Mouse (Mus musculus) heart, embryonic 12.5 days (tissue): ENCODE data around the gene Tet3. TPM values are rescaled to one million over a fixed set of nuclear protein-coding genes. Genes with fewer than 3 reads are reported as not detected.

Experiments used
- ATAC-seq: fragments of 200-750 bp; cut with Nextera tagmentation; 2 replicates; pipeline ENCODE4 v1.8.0; 2017; ENCODE audit warnings: moderate TSS enrichment, moderate library complexity; ENCODE audit not compliant: insufficient number of reproducible peaks, low FRiP score
- H3K27ac ChIP-seq: fragments of 300-500 bp; sonication (generic); 2 replicates; pipeline ENCODE4 v1.5.1; 2016; ENCODE audit warnings: mild to moderate bottlenecking, moderate library complexity; ENCODE audit not compliant: poor library complexity, severe bottlenecking
- H3K27me3 ChIP-seq: fragments of 300-500 bp; sonication (generic); replicated peaks from 2 replicates; pipeline ENCODE4 v1.6.1; 2016; ENCODE audit warnings: mild to moderate bottlenecking, moderate library complexity
- H3K36me3 ChIP-seq: fragments of 300-500 bp; sonication (generic); 2 replicates; pipeline ENCODE4 v1.6.1; 2016; ENCODE audit warnings: mild to moderate bottlenecking, moderate library complexity
- H3K4me1 ChIP-seq: fragments of 300-500 bp; sonication (generic); replicated peaks from 2 replicates; pipeline ENCODE4 v1.6.1; 2016; ENCODE audit warnings: mild to moderate bottlenecking
- H3K4me2 ChIP-seq: fragments of 300-500 bp; sonication (generic); 2 replicates; pipeline ENCODE4 v1.6.1; 2016; ENCODE audit warnings: mild to moderate bottlenecking, moderate library complexity
- H3K4me3 ChIP-seq: fragments of 300-500 bp; sonication (generic); 2 replicates; pipeline ENCODE4 v1.5.1; 2016; ENCODE audit warnings: mild to moderate bottlenecking
- H3K9ac ChIP-seq: fragments of 300-500 bp; sonication (generic); 2 replicates; pipeline ENCODE4 v1.6.1; 2016; ENCODE audit warnings: mild to moderate bottlenecking, moderate library complexity
- H3K9me3 ChIP-seq: fragments of 300-500 bp; sonication (generic); replicated peaks from 2 replicates; pipeline ENCODE4 v1.6.1; 2016; ENCODE audit warnings: mild to moderate bottlenecking, moderate library complexity
- WGBS: fragments of 180-500 bp; shearing (Covaris S2); methylation state at CpG from one replicate; pipeline ENCODE4 v1.1.7; 2016; 5-methylcytosine and 5-hydroxymethylcytosine counted together
- polyA plus RNA-seq: library from polyadenylated mRNA; unstranded; fragments of >200 nt; fragmentation: Nextera tagmentation; extraction: Ambion mirVana; gene quantifications from 2 replicates; pipeline ENCODE4 v1.2.1, GENCODE M21; 2016

Tet3 gene
- polyA plus RNA-seq, 1 experiment from 2014 or later: 31.3 TPM

DNA sequence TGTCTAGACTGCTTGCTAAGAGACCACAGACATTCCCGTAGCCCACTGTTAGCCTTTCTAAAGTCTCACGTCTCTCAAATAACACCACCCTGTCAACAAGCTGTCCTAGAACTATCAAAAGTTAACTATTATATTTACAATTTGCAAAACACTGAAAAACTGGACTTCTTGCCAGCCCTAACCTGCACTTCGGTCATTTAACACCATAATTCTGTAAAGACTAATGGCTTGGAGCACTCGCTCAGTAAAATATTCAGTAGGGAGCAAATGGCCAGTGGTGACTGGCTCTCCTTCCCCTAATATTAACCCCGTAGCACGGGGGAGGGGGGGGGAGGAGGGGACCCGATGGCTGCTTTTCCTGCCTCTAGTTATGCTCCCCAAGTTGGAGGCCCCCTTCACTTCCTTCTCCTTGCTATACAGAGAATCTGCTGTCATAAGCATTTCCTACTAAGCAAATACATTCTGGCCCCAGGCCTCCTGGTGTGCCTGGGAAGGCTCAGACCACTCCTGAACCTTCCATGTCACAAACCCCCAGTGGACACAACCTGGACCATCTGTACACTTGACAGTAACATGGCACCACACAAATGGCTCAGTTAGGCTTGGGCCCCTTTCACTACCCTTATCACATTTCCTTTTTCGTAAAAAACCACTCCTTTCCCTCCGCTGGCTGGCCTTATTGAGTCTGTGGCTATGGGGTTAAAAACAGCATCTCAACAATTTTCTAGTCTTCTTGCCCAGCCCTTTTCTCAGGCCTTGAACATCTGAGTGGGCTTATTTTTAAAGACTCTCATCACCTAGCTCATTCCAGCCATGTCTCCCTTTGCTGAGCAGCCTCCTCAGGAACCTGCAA is 8.2 kb downstream of the Tet3 start:
- Histone ChIP-seq H3K27me3 (no peaks in the 10 kb centered on the region), H3K4me3 (no peak overlapping the region), H3K36me3 (peaks cover 21% of the 10 kb centered on the region; the same call in 1 of the 2 replicates), H3K9me3 (no peaks in the 10 kb centered on the region), H3K4me1 (peaks cover 98% of the 10 kb centered on the region), H3K9ac (peak overlapping the region; percentile 17; the same call in 1 of the 2 replicates), H3K27ac (peak overlapping the region; percentile 79), H3K4me2 (peak overlapping the region; percentile 35)
- 48% methylated on average over 9 of the region's 9 CpGs for WGBS
- no peak for ATAC-seq

DNA sequence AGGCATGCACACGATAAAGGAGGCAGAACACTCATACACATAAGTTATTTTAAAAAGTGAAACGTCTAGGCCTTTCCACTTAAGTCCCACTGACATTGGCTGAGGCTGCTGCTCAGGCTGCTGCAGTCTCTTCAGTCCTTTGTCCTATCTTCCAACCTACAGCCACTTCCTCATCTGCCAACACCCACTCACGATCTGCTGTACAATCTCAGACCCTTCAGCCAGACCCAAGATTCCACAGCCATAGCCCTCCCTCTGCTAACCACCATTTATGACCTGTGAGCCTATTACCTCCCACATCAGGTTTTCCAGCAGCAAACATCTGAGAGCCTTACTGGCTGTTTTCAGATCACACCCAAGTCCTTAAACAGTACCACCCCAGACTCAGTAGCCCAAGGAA is 9.4 kb downstream of the Tet3 start:
- WGBS: 10% methylated on average over 3 of the region's 3 CpGs
- H3K36me3 ChIP-seq: peaks cover 30% of the 10 kb centered on the region
- 0 out of 2 replicates have a peak, but pooled peaks have one; percentile 21 for ATAC-seq
- H3K4me1 ChIP-seq: peaks cover 98% of the 10 kb centered on the region
- H3K4me2 ChIP-seq: peak overlapping the region; percentile 21
- no peaks in the 10 kb centered on the region for H3K27me3 ChIP-seq
- H3K9ac ChIP-seq: peak overlapping the region; percentile 52
- peak overlapping the region; percentile 79 for H3K27ac ChIP-seq
- H3K9me3 ChIP-seq: no peaks in the 10 kb centered on the region
- H3K4me3 ChIP-seq: no peak overlapping the region

- H3K36me3 ChIP-seq: peaks cover 27% of the 10 kb centered on the region
- H3K4me3 ChIP-seq: no peak overlapping the region
Observed at GRCm38 (mm10) chr6:83448911-83449310, 10.0 kb downstream of the Tet3 start.

GRCm38 (mm10) chr6:83447031-83447430 is 11.9 kb downstream of the Tet3 start:
- Histone ChIP-seq H3K27ac (no peak overlapping the region), H3K36me3 (peaks cover 24% of the 10 kb centered on the region), H3K4me2 (no peak overlapping the region), H3K27me3 (no peaks in the 10 kb centered on the region), H3K4me1 (peaks cover 100% of the 10 kb centered on the region), H3K9ac (peak overlapping the region; percentile 33; the same call in 1 of the 2 replicates), H3K4me3 (no peak overlapping the region), H3K9me3 (no peaks in the 10 kb centered on the region)
- no peak for ATAC-seq
- 74% methylated on average over 7 of the region's 7 CpGs for WGBS

More at GRCm38 (mm10) chr6:83448911-83449310, 10.0 kb downstream of the Tet3 start:
- peak overlapping the region; percentile 61; the same call in 1 of the 2 replicates for H3K9ac ChIP-seq
- H3K4me2 ChIP-seq: peak overlapping the region; percentile 21; the same call in 1 of the 2 replicates
- H3K27ac ChIP-seq: peak overlapping the region; percentile 79
- peaks cover 98% of the 10 kb centered on the region for H3K4me1 ChIP-seq
- H3K9me3 ChIP-seq: no peaks in the 10 kb centered on the region
- no peaks in the 10 kb centered on the region for H3K27me3 ChIP-seq
- no peak for ATAC-seq
- WGBS: 37% methylated on average over 4 of the region's 4 CpGs

DNA sequence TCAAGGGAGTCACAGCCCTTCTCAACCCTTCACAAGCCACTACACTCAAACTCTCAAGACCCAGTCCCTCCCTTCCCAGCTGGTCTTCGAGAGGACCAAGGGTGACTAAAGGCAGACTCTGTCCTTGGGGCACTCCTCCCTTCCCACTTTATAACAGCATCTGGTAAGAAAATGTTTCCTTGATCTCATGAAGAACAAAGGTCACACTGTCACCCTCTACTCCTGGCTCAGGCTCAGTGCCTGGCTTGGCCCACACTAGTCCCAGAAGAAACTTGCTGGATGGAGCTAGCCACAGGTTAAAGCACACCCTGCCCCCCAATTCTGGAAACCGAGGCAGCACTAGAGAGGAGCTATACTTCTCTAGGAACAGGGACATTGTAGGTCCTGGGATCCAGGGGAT is 13.1 kb downstream of the Tet3 start:
- Histone ChIP-seq H3K27ac (no peak overlapping the region), H3K4me1 (peaks cover 93% of the 10 kb centered on the region), H3K27me3 (no peaks in the 10 kb centered on the region), H3K4me3 (no peak overlapping the region), H3K4me2 (no peak overlapping the region), H3K9ac (no peak overlapping the region), H3K9me3 (no peaks in the 10 kb centered on the region), H3K36me3 (peaks cover 21% of the 10 kb centered on the region)
- WGBS: 73% methylated on average over 2 of the region's 2 CpGs
- ATAC-seq: no peak

DNA sequence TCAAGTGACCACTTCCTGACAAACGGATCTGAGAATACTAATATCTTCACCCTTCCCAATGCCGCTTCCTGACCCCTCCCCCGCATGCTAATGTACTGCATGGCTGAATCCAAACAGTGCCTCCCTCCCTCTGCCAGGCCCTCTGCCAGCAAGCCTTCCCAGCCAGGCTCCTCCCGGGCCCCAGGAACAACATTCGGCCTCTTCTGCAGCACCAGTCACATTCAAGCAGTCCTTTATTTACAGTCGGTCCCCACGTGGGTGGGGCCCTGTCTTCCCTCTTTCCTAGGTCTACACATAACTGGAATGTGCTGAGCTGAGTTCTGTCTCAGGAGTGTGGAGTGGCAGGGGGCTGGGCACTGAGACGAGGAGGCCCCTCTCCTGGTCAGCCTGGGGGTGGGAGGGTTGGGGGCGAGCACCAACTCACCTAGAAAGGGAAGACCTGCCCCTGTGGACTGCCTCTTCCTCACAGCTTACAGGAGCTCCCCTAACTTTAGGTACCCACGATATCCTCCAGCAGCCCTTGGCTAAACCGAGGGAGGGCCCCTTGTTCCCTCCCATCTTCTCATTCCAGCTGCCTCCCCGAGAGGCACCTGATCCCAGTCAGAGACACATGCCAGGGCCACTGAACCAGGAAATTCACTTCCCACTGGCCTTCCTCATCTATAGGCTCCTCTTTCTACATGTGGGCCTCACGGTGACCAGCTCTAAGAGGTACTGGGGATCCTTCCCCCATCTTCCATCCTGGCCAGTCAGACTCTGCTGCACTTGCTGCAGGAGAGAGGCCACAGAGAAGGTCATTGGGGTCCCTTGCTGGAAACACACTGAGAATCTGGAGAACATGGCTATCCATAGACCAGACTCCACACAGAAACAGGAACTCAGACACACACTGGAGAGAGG is 15.2 kb downstream of the Tet3 start:
- Histone ChIP-seq H3K36me3 (peaks cover 27% of the 10 kb centered on the region), H3K27ac (peak overlapping the region; percentile 95), H3K9ac (peak overlapping the region; percentile 57), H3K4me2 (peak overlapping the region; percentile 78), H3K4me3 (peak overlapping the region; percentile 13), H3K4me1 (peaks cover 93% of the 10 kb centered on the region), H3K27me3 (no peaks in the 10 kb centered on the region), H3K9me3 (no peaks in the 10 kb centered on the region)
- WGBS: 7% methylated on average over 13 of the region's 13 CpGs
- ATAC-seq: peak; percentile 69

DNA sequence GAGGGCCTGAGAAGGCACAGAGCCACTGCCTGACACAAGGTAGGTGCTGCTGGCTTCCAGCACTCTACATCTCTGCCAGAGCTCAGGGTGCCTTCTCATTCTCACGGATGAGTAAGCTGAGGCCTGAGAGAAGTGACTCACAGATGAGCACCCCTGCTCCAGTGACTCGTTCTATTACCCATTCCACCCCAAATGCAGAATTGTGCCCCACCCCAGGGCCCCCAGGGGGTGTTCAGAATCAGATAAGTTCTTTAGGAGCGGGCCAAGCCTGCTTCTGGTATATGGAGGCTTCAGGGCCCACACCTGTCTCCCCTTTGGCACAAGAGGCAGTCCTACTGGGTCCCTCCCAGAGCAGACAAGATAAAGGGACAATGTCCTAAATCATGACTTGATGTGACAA is 16.2 kb downstream of the Tet3 start:
- Histone ChIP-seq H3K9ac (peak overlapping the region; percentile 81; the same call in 1 of the 2 replicates), H3K36me3 (peaks cover 27% of the 10 kb centered on the region), H3K9me3 (no peaks in the 10 kb centered on the region), H3K4me1 (peaks cover 93% of the 10 kb centered on the region), H3K4me3 (peak overlapping the region; percentile 71; the same call in 1 of the 2 replicates), H3K4me2 (peak overlapping the region; percentile 78), H3K27ac (peak overlapping the region; percentile 95), H3K27me3 (no peaks in the 10 kb centered on the region)
- 49% methylated on average over 3 of the region's 3 CpGs for WGBS
- ATAC-seq: no peak

GRCm38 (mm10) chr6:83441259-83442061 is 17.4 kb downstream of the Tet3 start:
- Histone ChIP-seq H3K27ac (peak overlapping the region; percentile 95), H3K4me3 (peak overlapping the region; percentile 71), H3K27me3 (no peaks in the 10 kb centered on the region), H3K9ac (peak overlapping the region; percentile 81), H3K36me3 (peaks cover 23% of the 10 kb centered on the region), H3K4me2 (peak overlapping the region; percentile 78), H3K4me1 (peaks cover 88% of the 10 kb centered on the region), H3K9me3 (no peaks in the 10 kb centered on the region)
- WGBS: under 1% methylated on average over 48 of the region's 48 CpGs
- ATAC-seq: peak; percentile 93

DNA sequence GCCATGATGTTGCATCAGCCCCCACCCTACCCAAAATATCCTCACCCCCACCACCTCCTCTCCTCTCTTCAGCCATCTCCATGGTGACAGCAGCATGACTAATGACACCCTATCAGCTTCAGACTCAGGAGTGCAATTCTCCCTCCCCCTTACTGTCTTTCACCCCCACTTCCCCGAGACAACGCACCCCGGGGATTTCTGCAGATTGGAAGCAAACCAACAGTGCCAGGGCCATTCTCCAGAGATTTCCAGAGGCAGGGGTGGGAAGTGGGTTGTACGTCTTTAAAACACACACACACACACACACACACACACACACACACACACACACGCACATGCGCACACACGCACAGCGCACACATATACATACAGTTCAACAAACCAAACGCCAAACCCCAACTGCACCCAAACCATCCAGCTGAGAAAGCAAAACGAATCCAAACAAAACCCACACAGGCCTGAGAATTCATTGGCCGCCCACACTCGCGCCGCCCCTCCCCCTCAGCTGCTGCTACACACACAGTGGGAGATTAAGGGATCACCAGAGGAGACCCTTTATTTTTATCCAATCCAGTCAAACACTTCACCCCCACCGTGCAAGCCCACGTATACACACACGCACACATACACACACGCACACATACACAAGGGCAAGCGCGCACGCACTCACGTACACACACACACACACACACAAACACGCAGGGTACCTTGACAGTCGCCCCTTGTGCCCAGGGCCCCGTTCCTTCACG is 18.2 kb downstream of the Tet3 start:
- peak; percentile 20; the same call in 1 of the 2 replicates for ATAC-seq
- Histone ChIP-seq H3K9ac (peak overlapping the region; percentile 81), H3K36me3 (peaks cover 23% of the 10 kb centered on the region), H3K27me3 (no peaks in the 10 kb centered on the region), H3K27ac (peak overlapping the region; percentile 95), H3K4me1 (peaks cover 88% of the 10 kb centered on the region), H3K4me2 (peak overlapping the region; percentile 78), H3K9me3 (no peaks in the 10 kb centered on the region), H3K4me3 (peak overlapping the region; percentile 71)
- 5% methylated on average over 26 of the region's 26 CpGs for WGBS

DNA sequence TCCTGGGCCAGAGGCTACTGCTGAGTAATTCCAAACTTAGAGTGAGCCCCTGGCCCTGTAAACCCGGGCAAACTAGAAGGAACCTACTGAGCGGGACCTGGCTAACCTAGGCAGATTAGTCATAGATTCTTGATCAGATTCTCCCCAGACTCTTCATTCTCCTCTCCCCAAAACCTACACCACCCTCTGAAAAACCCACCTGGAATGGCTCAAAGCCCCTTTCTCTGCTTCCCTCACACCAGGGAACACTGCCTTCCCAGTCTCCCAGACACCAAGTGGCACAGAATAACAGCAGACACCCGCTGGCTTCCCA is 18.7 kb downstream of the Tet3 start:
- H3K27me3 ChIP-seq: no peaks in the 10 kb centered on the region
- H3K4me2 ChIP-seq: peak overlapping the region; percentile 78
- peak overlapping the region; percentile 71 for H3K4me3 ChIP-seq
- 36% methylated on average over 3 of the region's 3 CpGs for WGBS
- H3K9me3 ChIP-seq: no peaks in the 10 kb centered on the region
- peaks cover 88% of the 10 kb centered on the region for H3K4me1 ChIP-seq
- peak overlapping the region; percentile 81 for H3K9ac ChIP-seq
- no peak for ATAC-seq
- peaks cover 20% of the 10 kb centered on the region for H3K36me3 ChIP-seq
- H3K27ac ChIP-seq: no peak overlapping the region
